Mouse (Mus musculus) olfactory bulb, adult 2 months (tissue): ENCODE data around the gene Entpd1. TPM values are rescaled to one million over a fixed set of nuclear protein-coding genes. Genes with fewer than 3 reads are reported as not detected.

Experiments used
- H3K27ac ChIP-seq: fragments of 200-500 bp; 2 replicates; pipeline ENCODE4 v1.5.1; 2012; ENCODE audit warnings: low read depth, low read length; ENCODE audit not compliant: insufficient read depth
- H3K4me1 ChIP-seq: fragments of 200-500 bp; 2 replicates; pipeline ENCODE4 v1.6.1; 2012; ENCODE audit warnings: low read length; ENCODE audit not compliant: control insufficient read depth, insufficient read depth
- H3K4me3 ChIP-seq: fragments of 200-500 bp; 2 replicates; pipeline ENCODE4 v1.5.1; 2012; ENCODE audit warnings: mild to moderate bottlenecking, low read depth, low read length, moderate library complexity; ENCODE audit not compliant: insufficient read depth
- CTCF ChIP-seq: fragments of 200-500 bp; IDR thresholded peaks from 2 replicates; pipeline ENCODE4 v1.5.1; 2012; ENCODE audit warnings: low read depth, mild to moderate bottlenecking, low read length, moderate library complexity; ENCODE audit not compliant: insufficient read depth
- POLR2A ChIP-seq: fragments of 200-500 bp; IDR thresholded peaks from 2 replicates; pipeline ENCODE4 v1.6.1; 2012; ENCODE audit warnings: mild to moderate bottlenecking, low read depth, low read length, moderate library complexity; ENCODE audit not compliant: insufficient read depth
- WGBS: fragments of 180-500 bp; shearing (Covaris S2); methylation state at CpG from one replicate; pipeline ENCODE4 v1.1.7; 2018; 5-methylcytosine and 5-hydroxymethylcytosine counted together
- polyA plus RNA-seq: library from polyadenylated mRNA; stranded (reverse); fragments of >200 nt; gene quantifications from 2 replicates; pipeline ENCODE4 v1.2.4, GENCODE M21; 2012; ENCODE audit warnings: low replicate concordance; ENCODE audit not compliant: missing spikeins, insufficient read depth, insufficient read length

Gene Entpd1
- polyA plus RNA-seq, 1 experiment = not detected

DNA sequence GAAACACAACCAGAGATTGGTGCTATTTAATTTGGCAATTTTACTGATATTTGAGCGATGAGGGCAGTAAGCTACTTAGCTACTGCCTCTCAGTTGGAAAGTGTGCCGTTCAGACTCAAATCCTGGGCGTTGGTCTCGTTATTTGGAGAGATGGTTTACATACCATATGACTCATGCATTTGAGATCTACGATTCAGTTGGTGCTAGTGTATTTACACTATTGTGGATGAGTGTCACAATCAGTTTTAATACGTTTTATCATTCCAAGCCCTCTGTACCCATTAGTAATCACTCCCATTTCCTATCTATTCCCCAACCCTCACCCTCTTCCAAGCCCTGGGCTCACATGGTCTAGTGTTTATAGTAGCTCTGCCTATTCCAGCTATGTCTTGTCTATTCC is 54.9 kb downstream of the Entpd1 start:
- Histone ChIP-seq H3K4me3 (no peak overlapping the region), H3K27ac (no peak overlapping the region), H3K4me1 (peaks cover 2% of the 10 kb centered on the region; the same call in 1 of the 2 replicates)
- WGBS = 83% methylated on average over 6 of the region's 6 CpGs
- TF ChIP-seq CTCF (no peak), POLR2A (no peak)

DNA sequence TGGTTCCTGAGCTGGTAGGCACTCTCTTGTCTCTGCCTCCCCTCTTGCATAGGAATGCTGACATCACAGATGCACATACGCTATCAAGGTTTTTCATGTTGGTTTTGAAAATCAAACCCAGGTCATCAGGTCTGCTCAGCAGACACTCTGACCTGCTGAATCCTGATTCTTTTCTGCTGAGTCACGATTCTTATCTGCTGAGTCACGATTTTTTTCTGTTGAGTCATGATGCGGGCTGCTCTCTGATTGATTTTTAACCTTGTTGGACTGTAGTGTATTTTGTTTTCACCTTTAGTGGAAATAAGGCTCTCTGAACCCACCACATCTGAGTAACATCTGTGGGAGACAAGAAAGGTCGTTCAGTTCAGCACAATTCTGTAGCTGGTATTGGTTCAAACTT is 63.2 kb downstream of the Entpd1 start:
- Histone ChIP-seq H3K27ac (no peak overlapping the region), H3K4me3 (no peak overlapping the region), H3K4me1 (peaks cover 5% of the 10 kb centered on the region; the same call in 1 of the 2 replicates)
- WGBS = 92% methylated on average over 5 of the region's 5 CpGs
- TF ChIP-seq POLR2A (no peak), CTCF (no peak)

DNA sequence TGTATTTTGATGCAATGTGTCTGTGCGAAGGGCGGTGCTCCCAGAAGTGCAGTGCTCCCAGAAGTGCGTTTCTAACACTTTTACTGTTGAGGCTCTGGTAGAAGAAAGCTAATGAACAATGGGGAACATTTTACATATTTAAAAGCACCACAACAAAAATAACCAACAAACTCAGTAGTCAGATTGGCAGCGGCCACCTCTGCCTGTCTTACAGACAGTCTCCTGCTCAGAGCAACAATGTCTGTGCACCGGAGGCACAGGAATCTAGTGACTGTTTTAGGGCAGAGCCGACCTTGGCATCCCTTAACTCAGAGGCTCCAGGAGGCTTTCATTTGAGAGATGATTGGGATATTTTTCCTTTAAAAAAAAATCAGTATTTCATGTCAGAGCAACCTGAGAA is 65.9 kb downstream of the Entpd1 start:
- H3K4me1 ChIP-seq = peaks cover 2% of the 10 kb centered on the region; the same call in 1 of the 2 replicates
- no peak overlapping the region for H3K4me3 ChIP-seq
- 80% methylated on average over 6 of the region's 6 CpGs for WGBS
- no peak overlapping the region for H3K27ac ChIP-seq
- no peak for TF ChIP-seq POLR2A
- TF ChIP-seq CTCF = no peak

DNA sequence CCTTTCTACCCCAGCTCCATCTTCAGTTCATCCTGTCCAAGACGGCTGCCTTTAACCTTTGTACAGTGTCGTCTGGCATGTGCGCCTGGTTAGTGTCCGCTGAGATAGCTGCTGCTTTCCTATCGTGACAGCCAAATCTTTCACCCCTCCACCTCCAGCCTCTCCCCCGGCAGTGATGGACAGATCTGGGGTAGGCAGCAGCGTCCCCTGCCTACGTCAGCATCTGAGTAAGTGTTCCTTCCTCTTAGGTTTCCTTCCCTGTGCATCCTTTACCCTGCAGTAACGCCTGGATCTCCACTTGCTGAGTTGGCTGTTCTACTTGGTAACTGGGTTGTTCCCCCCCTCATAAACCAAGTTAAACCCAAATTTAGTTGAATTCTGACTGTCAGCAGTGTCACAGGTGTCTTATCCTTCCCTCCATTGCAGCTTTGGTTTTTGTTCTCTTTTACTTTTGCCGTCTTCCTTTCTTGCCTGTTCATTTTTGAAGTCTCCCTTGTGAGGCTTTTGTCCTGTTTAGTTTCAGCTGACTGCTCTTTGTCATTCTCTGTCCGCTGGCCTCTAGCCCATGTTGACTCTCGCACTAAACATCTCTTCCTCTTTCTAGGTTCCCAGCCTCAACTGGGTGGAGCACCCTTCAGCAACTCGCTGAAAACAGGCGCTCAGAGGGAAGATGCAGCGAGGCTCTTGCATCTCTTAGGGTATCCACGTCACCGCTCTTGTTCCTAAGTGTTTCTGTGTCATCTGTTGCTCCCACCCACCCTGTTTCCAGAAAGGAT is 66.6 kb downstream of the Entpd1 start:
- Histone ChIP-seq H3K4me3 (no peak overlapping the region), H3K27ac (no peak overlapping the region), H3K4me1 (peaks cover 2% of the 10 kb centered on the region; the same call in 1 of the 2 replicates)
- TF ChIP-seq CTCF (no peak), POLR2A (no peak)
- WGBS = 50% methylated on average over 17 of the region's 17 CpGs

DNA sequence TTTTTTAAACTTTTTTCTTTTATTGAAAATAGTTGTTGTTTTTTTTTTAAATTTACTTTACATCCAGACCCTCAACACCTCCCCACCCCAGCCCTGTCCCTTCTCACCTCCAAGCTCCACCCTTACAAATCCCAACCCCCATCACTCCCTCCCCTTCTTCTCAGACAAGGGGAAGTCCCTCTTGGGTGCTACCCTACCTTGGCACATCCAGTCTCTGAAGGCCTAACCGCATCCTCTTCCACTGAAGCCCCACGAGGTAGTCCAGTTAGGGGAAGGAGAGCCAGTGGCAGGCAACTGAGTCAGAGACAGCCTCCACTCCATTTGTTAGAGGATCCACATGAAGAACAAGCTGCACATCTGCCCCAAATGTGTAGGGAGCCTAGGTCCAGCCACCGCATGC is 67.5 kb downstream of the Entpd1 start:
- WGBS = 99% methylated on average over 3 of the region's 3 CpGs
- no peak overlapping the region for H3K27ac ChIP-seq
- no peak for TF ChIP-seq CTCF
- H3K4me1 ChIP-seq = peaks cover 2% of the 10 kb centered on the region; the same call in 1 of the 2 replicates
- H3K4me3 ChIP-seq = no peak overlapping the region

DNA sequence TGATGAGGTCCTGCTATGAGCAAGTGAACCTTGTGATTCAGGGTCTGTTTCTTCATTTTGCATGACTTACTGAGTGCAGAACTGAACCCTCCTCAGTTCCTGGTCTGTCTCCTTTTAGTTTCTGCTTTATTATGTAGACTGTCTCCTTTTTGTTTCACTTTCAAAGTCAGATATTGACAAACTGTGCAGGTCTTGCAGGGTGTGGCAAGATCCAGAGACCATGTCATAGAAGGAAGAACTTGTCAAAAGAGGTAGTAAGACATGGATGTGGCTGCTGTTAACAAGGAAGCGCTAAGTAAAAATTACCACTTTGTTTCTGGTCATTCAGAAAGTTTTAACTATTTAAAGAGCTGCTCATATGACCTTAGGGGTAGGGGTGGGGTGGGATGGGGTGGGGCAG is 72.0 kb downstream of the Entpd1 start:
- TF ChIP-seq POLR2A (no peak), CTCF (no peak)
- Histone ChIP-seq H3K4me3 (no peak overlapping the region), H3K4me1 (no peaks in the 10 kb centered on the region; the same call in 1 of the 2 replicates), H3K27ac (no peak overlapping the region)
- WGBS = 100% methylated on average over 1 of the region's 1 CpGs

DNA sequence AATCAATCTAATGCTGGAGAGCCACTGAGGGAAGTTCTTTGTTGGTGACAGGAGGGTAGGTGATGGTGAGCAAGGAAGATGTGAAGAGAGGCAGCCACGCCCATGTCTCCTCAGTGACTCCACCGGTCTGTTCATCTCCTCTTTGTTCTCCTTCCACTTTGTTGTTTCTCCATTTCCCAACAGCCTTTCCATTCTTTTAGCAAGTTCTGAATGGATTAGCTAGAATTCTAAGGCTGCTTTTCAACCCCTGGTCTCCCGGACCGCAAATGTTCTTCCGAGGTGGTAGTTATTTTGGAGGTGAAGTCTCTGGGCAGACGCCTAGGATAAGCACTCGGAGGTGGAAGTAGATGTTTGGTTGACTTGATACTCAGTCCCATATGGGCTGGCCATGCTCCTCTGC is 72.4 kb downstream of the Entpd1 start:
- no peak overlapping the region for H3K4me3 ChIP-seq
- TF ChIP-seq CTCF = no peak
- TF ChIP-seq POLR2A = no peak
- H3K4me1 ChIP-seq = no peaks in the 10 kb centered on the region; the same call in 1 of the 2 replicates
- H3K27ac ChIP-seq = no peak overlapping the region
- WGBS = 88% methylated on average over 7 of the region's 7 CpGs

DNA sequence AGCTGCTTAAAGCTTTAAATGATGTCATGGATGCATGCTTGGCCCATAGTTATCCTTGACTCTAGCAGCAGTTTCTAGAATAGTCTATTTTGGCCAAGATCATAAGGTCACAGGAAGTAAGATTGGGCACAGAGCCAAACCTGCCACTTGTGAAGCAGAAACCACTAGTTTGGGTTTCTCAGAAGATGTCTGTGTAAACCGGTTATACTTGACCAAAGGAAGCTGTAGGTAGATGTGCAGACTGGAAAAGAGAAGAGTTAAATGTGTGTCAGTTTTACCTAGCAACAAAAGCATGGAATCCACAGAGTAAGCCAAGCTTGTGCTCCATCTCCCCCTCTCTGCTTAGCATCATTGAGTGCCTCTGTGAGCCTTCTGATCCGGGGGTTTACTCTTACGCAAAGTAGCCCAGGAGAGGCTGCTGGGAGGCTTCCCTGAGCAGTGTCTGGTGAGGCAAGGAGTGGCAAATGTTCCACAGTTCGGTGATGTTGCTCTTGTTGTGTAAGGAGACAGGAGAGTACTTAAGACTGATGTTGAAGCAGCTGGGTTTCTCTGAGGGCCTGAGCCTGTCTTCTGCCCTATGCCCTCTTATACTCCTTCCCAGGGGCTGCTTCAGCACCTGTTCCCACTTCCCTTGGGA is 75.2 kb downstream of the Entpd1 start:
- H3K4me3 ChIP-seq = no peak overlapping the region
- WGBS = 88% methylated on average over 4 of the region's 4 CpGs
- no peak for TF ChIP-seq CTCF
- TF ChIP-seq POLR2A = no peak
- H3K4me1 ChIP-seq = no peaks in the 10 kb centered on the region
- no peak overlapping the region for H3K27ac ChIP-seq

DNA sequence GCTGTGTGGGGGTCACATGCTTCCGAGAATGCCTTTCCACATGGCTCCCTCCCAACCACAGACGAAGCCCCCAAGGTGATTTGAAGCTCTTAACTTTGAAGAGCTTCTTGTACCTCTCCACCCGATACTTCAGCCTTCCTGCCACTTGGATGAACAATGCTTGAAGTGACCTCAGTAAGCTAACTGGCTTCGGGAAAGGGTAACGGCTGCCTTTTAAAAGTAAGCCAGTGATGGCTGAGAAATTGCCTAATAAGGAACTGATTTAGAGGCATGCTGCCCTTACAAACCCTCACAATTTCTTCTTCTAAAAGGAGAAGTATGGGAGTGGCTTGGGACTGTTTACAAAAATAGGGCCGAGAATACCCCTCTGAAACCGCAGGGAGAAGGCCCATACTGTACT is 81.0 kb downstream of the Entpd1 start:
- TF ChIP-seq POLR2A (no peak), CTCF (no peak)
- WGBS = 92% methylated on average over 7 of the region's 7 CpGs
- H3K4me1 ChIP-seq = no peaks in the 10 kb centered on the region
- no peak overlapping the region for H3K27ac ChIP-seq
- no peak overlapping the region for H3K4me3 ChIP-seq
